Mouse (Mus musculus) thymus, postnatal 36 days (tissue): Measurements from ENCODE around the gene Psmg3.

Source experiments
- DNase-seq, 2 experiments: peaks; one replicate each; pipeline ENCODE4 v3.0.0; 2022; ENCODE audit warnings: mixed read lengths in 2 of 2

Psmg3 gene

GRCm38 (mm10) chr5:139826357-139827055, at the start of gene Psmg3, which contains the start of gene Gm26938:
Gene Psmg3, minus strand, starts transcription at chr5:139826885.
Gene Gm26938, minus strand, starts transcription at chr5:139826407.
- peak; percentile 82 to 88 for DNase-seq

GRCm38 (mm10) chr5:139871526-139871925, 44.8 kb upstream of the Psmg3 start:
- DNase-seq = no peak

- no peak for DNase-seq
Observed at GRCm38 (mm10) chr5:139870886-139871285, 44.2 kb upstream of the Psmg3 start.

- DNase-seq = no peak
Observed at GRCm38 (mm10) chr5:139862759-139863158, 36.1 kb upstream of the Psmg3 start.

- DNase-seq = no peak
Observed at GRCm38 (mm10) chr5:139860328-139861104, 33.8 kb upstream of the Psmg3 start.

GRCm38 (mm10) chr5:139849626-139850320, 23.1 kb upstream of the Psmg3 start:
- no peak for DNase-seq

GRCm38 (mm10) chr5:139839142-139839541, 12.5 kb upstream of the Psmg3 start:
- no peak for DNase-seq

- DNase-seq = peak; percentile 46 to 63
Observed at GRCm38 (mm10) chr5:139838476-139838892, 11.8 kb upstream of the Psmg3 start.

- no peak for DNase-seq
Observed at GRCm38 (mm10) chr5:139835706-139836105, 9.0 kb upstream of the Psmg3 start.

- no peak for DNase-seq
Observed at GRCm38 (mm10) chr5:139832125-139832524, 5.4 kb upstream of the Psmg3 start.

- peak; percentile 23 to 48 for DNase-seq
Observed at GRCm38 (mm10) chr5:139830734-139831133, 4.0 kb upstream of the Psmg3 start.

- no peak for DNase-seq
Observed at GRCm38 (mm10) chr5:139829384-139829783, 2.7 kb upstream of the Psmg3 start.

GRCm38 (mm10) chr5:139827593-139827992, 908 bp upstream of the Psmg3 start:
- no peak for DNase-seq

- no peak for DNase-seq
Observed at GRCm38 (mm10) chr5:139825947-139826346, 738 bp downstream of the Psmg3 start.

GRCm38 (mm10) chr5:139824531-139824930, 2.2 kb downstream of the Psmg3 start:
- DNase-seq = no peak

- DNase-seq = no peak
Observed at GRCm38 (mm10) chr5:139821466-139822459, 4.9 kb downstream of the Psmg3 start.

- DNase-seq = no peak
Observed at GRCm38 (mm10) chr5:139819538-139820181, 7.0 kb downstream of the Psmg3 start, which contains the start of gene Tmem184a. Gene Tmem184a, minus strand, starts transcription at chr5:139819917.

GRCm38 (mm10) chr5:139818801-139819200, 7.9 kb downstream of the Psmg3 start:
- DNase-seq = peak; percentile 58 to 64

GRCm38 (mm10) chr5:139818056-139818455, 8.6 kb downstream of the Psmg3 start:
- DNase-seq = no peak

- no peak for DNase-seq
Observed at GRCm38 (mm10) chr5:139817292-139817691, 9.4 kb downstream of the Psmg3 start.

GRCm38 (mm10) chr5:139816445-139816844, 10.2 kb downstream of the Psmg3 start:
- DNase-seq = no peak
